Mouse (Mus musculus): ENCODE measurements around the gene Eva1b. TPM values are rescaled to one million over a fixed set of nuclear protein-coding genes. Genes with fewer than 3 reads are reported as not detected.

The Eva1b gene
- polyA plus RNA-seq, 1 experiment from 2014 or later = 97.8 TPM

DNA sequence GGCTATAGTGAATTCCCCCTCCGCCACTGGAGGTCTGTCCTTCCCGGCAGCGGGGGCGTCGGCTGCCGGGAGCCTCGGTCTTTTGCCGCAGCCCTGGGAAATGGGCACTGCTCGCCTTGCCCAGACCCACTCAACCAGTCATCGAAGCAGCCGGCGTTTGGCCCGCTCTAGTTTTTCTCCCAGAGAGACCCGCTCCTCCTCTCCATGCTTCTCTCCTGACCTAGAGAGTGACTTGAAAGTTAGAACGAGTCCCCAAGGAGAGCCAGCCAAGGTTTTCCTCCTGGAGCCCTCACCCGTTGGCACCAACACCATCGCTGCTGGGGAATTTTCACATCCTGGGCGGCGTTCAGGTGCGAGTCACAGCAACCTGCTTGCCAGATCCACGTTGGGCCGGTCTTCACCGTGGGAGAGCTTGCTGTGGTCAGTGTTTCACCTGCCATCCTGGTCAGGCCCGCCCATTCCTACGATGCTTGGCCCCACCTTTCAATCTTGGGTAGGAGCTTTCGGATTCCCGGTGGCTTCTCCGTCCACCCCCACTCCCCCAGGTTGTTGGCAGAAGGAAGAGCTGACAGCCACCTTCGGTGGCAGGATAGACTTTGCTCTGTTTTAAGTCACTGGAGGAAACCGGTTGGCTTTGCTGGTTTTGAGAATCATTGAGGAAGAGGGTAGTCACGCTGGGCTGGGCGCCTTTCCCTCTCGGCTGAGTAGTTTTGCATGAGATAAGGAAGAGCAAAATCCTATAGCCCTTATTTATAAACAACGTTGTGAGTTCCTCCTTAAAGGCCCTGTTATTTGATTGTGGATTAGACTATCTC is 43.1 kb upstream of the Eva1b start:
- Histone ChIP-seq H3K9me3 (ENCODE audit: low read depth, low read length) (no peaks in the 10 kb centered on the region), H3K36me3 (ENCODE audit: insufficient read depth) (0 out of 2 replicates have a peak, but pooled peaks cover 11% of the 10 kb centered on the region), H3K4me1 (ENCODE audit: insufficient read depth) (peaks cover 15% of the 10 kb centered on the region), H3K27ac (ENCODE audit: low read depth) (peak overlapping the region; percentile 63), H3K9ac (peak overlapping the region; percentile 78), H3K4me3 (ENCODE audit: low read depth, low read length) (peak overlapping the region; percentile 95), H3K27me3 (ENCODE audit: insufficient read depth, low read length) (no peaks in the 10 kb centered on the region), H3K4me2 (peak overlapping the region; percentile 97)
- DNase-seq = peak; percentile 37
- TF ChIP-seq CTCF (IDR thresholded peaks at IDR 0.05; ENCODE audit: low read depth) = no peak
- ATAC-seq (ENCODE audit: insufficient read depth) = no peak; the same call in none of the 2 replicates
- WGBS = 2% methylated on average over 34 of the region's 34 CpGs

DNA sequence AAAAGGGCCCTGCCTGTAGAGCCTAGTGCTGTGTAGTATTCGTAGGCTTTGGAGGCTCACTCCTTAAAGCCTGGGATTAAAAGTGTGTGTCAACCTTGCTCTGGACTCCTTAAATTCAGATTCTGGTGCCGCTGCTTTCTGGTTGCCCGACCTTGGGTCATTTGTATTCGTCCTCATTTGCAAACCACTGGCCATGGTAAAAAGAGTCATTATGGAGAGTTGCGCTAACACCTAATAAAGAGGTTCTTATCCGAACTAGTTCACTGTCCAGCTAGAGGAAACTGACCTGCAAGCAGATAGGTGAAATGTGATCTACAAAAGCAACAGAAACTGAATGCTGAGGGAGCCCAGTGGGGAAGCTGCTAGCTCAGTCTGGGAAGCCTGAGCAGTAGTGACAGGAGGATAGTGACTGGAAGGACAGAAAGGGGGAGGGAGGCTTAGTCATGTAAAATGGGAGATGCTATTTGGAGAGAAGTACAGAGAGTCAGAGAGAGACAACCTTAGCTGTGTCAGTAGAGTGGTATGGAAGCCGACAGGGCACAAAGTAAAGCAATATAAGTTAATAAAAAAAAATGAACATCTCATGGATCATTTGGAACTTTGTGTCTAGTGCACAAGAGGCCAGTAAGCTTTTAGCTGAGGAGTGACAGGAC is 42.3 kb upstream of the Eva1b start:
- Histone ChIP-seq H3K4me3 (ENCODE audit: low read depth, low read length) (peak overlapping the region; percentile 95), H3K27me3 (ENCODE audit: insufficient read depth, low read length) (no peaks in the 10 kb centered on the region), H3K9ac (peak overlapping the region; percentile 78; the same call in 1 of the 2 replicates), H3K9me3 (ENCODE audit: low read depth, low read length) (no peaks in the 10 kb centered on the region), H3K36me3 (ENCODE audit: insufficient read depth) (0 out of 2 replicates have a peak, but pooled peaks cover 7% of the 10 kb centered on the region), H3K4me1 (ENCODE audit: insufficient read depth) (peaks cover 22% of the 10 kb centered on the region), H3K4me2 (peak overlapping the region; percentile 97), H3K27ac (ENCODE audit: low read depth) (no peak overlapping the region)
- ATAC-seq (ENCODE audit: insufficient read depth) (no peak), DNase-seq (no peak)
- no peak for TF ChIP-seq CTCF (IDR thresholded peaks at IDR 0.05; ENCODE audit: low read depth)
- WGBS = 50% methylated on average over 7 of the region's 7 CpGs

DNA sequence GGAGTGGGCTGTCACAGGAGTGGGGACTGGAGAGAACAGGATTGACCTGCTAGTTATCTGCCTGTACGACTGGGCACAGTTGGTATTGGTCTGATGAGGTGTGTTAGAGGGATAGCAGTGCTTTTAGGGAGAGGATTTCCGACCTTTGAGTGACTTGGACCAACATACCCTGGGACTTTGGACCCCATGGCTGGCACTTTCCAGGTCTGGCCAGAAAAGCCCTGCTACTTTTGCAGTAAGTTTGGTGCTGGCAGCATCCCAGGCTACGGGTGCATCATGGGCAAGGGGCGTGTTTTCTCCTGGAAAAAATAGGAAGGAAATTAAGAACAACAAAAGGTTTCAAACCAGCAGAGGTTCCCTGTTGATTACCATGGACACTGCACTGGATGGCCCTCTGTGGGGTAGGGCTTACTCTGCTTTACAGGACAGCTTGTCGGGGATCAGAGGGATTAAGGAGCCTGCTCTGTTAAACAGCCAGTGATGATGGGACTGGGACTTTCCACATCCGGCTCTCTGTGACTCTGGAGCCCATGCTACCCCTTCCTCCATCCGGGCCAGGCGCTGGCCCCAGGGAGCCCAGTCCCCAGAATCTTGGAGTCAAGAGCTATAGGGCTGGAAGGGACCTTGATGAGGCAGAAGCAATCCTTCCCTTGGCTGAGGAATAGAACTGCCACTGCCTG is 39.3 kb upstream of the Eva1b start:
- ATAC-seq (ENCODE audit: insufficient read depth) (no peak), DNase-seq (no peak)
- H3K4me3 ChIP-seq (ENCODE audit: low read depth, low read length) = no peak overlapping the region
- H3K9ac ChIP-seq = no peak overlapping the region
- no peaks in the 10 kb centered on the region for H3K27me3 ChIP-seq (ENCODE audit: insufficient read depth, low read length)
- no peak overlapping the region for H3K4me2 ChIP-seq
- no peak overlapping the region for H3K27ac ChIP-seq (ENCODE audit: low read depth)
- peaks cover 27% of the 10 kb centered on the region for H3K4me1 ChIP-seq (ENCODE audit: insufficient read depth)
- H3K9me3 ChIP-seq (ENCODE audit: low read depth, low read length) = no peaks in the 10 kb centered on the region
- WGBS = 62% methylated on average over 8 of the region's 8 CpGs
- no peaks in the 10 kb centered on the region for H3K36me3 ChIP-seq (ENCODE audit: insufficient read depth)
- TF ChIP-seq CTCF (IDR thresholded peaks at IDR 0.05; ENCODE audit: low read depth) = no peak

DNA sequence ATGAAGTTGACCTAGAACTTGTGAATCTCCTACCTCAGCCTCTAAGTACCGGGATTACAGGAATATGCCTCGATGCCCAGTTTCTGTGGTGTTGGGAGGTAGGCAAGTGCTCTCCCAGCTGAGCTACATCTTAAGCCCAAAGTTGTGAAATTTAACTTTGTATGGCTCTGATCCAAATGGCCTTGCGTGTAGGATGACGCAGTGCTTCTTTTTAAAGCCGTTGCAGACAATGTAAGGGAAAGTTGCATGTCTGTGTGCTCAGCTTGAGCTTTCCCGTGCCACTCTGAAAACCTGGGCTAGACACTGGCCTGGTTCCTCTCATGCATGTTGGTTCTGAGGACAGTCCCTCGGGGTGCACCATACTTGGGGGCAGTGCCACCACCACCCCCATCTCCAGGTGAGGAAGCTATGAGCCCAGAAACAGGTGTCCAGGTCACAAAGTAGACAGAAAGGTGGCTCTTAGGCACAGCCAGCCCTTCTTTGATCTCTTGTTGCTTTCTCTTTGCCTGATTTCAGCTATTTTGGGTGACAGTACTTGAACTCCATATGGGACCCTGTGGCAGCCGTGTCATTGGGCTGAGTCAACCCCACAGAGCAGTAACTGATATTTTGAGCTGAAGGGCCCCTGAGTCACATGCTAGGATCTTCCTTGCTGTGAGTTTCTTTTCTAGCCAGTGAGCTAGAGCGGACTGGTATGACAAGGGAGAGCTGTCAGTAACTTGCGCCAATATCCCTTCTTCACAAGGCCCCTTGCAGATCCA is 37.8 kb upstream of the Eva1b start:
- Histone ChIP-seq H3K4me2 (peak overlapping the region; percentile 48), H3K9me3 (ENCODE audit: low read depth, low read length) (no peaks in the 10 kb centered on the region), H3K27ac (ENCODE audit: low read depth) (peak overlapping the region; percentile 95), H3K9ac (0 out of 2 replicates have a peak overlapping the region, but pooled peaks have one; percentile 18), H3K4me1 (ENCODE audit: insufficient read depth) (peaks cover 27% of the 10 kb centered on the region), H3K36me3 (ENCODE audit: insufficient read depth) (no peaks in the 10 kb centered on the region), H3K4me3 (ENCODE audit: low read depth, low read length) (no peak overlapping the region), H3K27me3 (ENCODE audit: insufficient read depth, low read length) (no peaks in the 10 kb centered on the region)
- no peak for TF ChIP-seq CTCF (IDR thresholded peaks at IDR 0.05; ENCODE audit: low read depth)
- no peak for ATAC-seq (ENCODE audit: insufficient read depth)
- WGBS = 53% methylated on average over 10 of the region's 10 CpGs
- peak; percentile 72 for DNase-seq

DNA sequence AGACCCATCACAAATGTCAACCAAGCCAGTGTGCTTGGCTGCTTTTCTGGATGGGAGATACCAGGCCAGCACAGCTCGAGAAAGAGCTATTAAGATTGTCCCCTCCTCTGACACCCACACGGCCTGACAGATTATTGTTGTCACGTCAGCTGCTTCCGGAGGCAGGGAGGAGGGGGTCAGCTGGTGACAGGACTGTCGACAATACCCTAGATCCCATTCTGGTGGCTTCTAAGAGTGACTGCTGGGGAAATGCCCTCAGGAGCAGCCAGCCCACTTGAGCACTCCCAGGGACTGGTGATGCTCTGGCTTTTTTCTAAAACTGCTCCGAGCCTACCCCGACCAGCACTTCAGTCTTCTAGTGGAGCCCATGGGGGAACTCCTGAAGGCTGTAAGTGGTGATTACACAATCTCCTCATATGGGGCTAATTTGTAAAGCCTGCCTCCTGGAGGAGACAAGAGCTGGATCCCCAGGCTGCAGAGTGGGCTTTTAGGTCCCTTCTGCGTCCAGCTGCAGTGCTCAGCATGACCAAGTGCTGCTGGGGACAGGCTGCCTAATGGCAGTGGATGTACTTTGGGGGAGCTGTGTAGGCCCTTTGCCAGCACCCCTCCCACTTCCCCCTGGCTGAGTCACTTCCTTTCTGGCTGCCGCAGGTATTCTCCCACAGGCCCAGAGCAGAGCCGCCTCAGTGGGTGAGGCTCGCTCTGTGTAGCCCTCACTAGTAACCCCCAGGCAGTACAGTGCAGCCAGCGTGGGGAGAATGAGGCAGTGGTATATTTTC is 37.0 kb upstream of the Eva1b start:
- 5% methylated on average over 12 of the region's 12 CpGs for WGBS
- TF ChIP-seq CTCF (IDR thresholded peaks at IDR 0.05; ENCODE audit: low read depth) = peak; percentile 55
- peak; percentile 81 for ATAC-seq (ENCODE audit: insufficient read depth)
- peak overlapping the region; percentile 32 for H3K9ac ChIP-seq
- H3K4me1 ChIP-seq (ENCODE audit: insufficient read depth) = peaks cover 27% of the 10 kb centered on the region
- peak; percentile 83 for DNase-seq
- H3K4me2 ChIP-seq = peak overlapping the region; percentile 48
- H3K9me3 ChIP-seq (ENCODE audit: low read depth, low read length) = no peaks in the 10 kb centered on the region
- no peaks in the 10 kb centered on the region for H3K36me3 ChIP-seq (ENCODE audit: insufficient read depth)
- peak overlapping the region; percentile 12; the same call in 1 of the 2 replicates for H3K4me3 ChIP-seq (ENCODE audit: low read depth, low read length)
- H3K27me3 ChIP-seq (ENCODE audit: insufficient read depth, low read length) = no peaks in the 10 kb centered on the region
- H3K27ac ChIP-seq (ENCODE audit: low read depth) = peak overlapping the region; percentile 95

DNA sequence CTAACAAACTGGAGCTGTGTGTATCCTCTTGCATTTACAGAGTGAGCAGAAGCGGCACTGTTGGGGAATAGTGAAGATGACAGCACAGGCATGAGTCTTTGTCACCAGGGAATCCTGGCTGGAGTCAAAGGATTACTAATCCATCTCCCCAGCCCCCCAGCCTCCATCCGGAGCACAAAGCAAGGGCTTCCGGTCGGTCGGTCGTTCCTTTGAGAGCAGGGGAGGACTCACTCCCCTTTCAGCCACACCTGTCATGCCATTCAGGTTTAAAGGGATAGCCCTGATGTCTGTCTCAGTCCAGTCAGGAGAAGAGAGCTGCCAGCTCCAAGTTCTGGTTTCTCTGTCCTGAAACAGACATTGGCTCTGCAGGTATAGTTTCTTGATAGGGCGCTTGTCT is 36.4 kb upstream of the Eva1b start:
- peak overlapping the region; percentile 95 for H3K27ac ChIP-seq (ENCODE audit: low read depth)
- H3K9me3 ChIP-seq (ENCODE audit: low read depth, low read length) = no peaks in the 10 kb centered on the region
- no peak for TF ChIP-seq CTCF (IDR thresholded peaks at IDR 0.05; ENCODE audit: low read depth)
- peak overlapping the region; percentile 32 for H3K9ac ChIP-seq
- H3K4me2 ChIP-seq = peak overlapping the region; percentile 48
- ATAC-seq (ENCODE audit: insufficient read depth) = 0 out of 2 replicates have a peak, but pooled peaks have one; percentile 2
- peaks cover 27% of the 10 kb centered on the region for H3K4me1 ChIP-seq (ENCODE audit: insufficient read depth)
- 17% methylated on average over 7 of the region's 7 CpGs for WGBS
- DNase-seq = peak; percentile 52
- H3K4me3 ChIP-seq (ENCODE audit: low read depth, low read length) = 0 out of 2 replicates have a peak overlapping the region, but pooled peaks have one; percentile 3
- no peaks in the 10 kb centered on the region for H3K27me3 ChIP-seq (ENCODE audit: insufficient read depth, low read length)
- no peaks in the 10 kb centered on the region for H3K36me3 ChIP-seq (ENCODE audit: insufficient read depth)

Data from lung, embryonic 14.5 days (tissue).